Mouse (Mus musculus) heart, postnatal 25 days (tissue): ENCODE data around the gene Cep85l. TPM values are rescaled to one million over a fixed set of nuclear protein-coding genes. Genes with fewer than 3 reads are reported as not detected.

Experiments used
- DNase-seq: peaks from one replicate; pipeline ENCODE4 v3.0.0; 2022; ENCODE audit warnings: low spot score
- intact Hi-C: fragments of 180-260 bp; cut with DNase I; formaldehyde crosslinking; loops from one replicate; pipeline ENCODE4 v1.15.1; 2025
- total RNA-seq, 2 experiments: library from RNA; stranded (reverse); gene quantifications; 2 replicates each; pipeline ENCODE4 v1.2.3; 2021

Cep85l gene
- total RNA-seq, 2 experiments from 2014 or later: 14.5 to 16.1 TPM

DNA sequence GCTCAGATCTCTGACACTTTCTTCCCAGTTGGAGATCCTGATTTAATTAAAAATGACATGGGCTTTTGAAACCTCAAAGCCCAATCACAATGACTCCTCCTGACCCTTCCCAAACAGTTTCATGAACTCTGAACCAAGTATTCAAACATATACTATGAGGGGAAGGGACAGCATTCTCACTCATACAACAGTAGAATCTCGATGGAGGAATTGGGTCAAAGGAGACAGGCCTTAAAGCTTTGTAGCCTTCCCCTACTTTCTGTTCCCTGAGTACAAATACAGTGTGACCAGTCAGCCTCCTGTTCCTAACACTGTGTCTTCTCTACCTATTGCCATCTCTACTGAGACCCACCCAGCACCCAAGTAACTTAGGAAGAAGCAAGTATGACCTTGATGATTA lies 117.7 kb downstream of the Cep85l start:
- no peak for DNase-seq
- intact Hi-C loops: no loop called here

DNA sequence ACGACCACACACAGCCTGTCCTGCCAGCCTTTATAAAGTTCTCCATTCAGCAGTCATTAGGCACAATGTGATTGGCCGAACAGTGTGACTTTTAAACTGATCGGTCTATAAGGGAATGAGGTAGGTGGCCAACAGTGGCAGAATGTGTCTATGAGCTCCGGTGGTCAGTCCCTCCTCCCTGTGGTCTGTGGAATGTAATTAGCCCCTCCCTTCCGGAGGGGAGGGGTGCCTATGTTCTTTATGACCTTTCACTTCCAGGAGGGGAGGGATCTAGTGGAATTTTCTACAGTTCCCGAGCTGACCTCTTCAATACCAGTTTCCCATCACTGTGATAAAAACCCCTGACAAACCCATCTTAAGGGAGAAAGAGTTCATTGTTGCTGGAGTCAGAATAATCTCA lies 144.4 kb downstream of the Cep85l start:
- no peak for DNase-seq
- intact Hi-C loops: no loop called here

DNA sequence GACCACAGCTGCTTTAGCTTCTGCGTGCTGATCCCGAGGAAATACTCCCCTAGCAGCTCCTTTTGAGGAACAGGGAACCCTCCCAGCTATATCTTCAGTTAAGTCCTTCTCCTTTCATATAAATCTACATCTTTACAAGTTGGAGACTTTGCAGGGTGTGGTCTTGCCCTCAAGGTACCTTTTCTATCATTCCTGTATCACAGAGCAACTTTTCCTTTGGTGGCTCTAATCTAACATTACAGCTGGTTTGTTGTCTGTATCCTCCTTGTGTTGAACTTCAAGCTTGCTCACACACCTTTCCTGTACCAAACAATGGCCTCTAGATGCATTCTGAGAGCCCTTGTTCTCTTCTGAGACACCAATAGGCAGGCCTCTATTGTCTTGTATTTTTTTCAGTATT lies 145.1 kb downstream of the Cep85l start:
- no peak for DNase-seq
- intact Hi-C loops: no loop called here

DNA sequence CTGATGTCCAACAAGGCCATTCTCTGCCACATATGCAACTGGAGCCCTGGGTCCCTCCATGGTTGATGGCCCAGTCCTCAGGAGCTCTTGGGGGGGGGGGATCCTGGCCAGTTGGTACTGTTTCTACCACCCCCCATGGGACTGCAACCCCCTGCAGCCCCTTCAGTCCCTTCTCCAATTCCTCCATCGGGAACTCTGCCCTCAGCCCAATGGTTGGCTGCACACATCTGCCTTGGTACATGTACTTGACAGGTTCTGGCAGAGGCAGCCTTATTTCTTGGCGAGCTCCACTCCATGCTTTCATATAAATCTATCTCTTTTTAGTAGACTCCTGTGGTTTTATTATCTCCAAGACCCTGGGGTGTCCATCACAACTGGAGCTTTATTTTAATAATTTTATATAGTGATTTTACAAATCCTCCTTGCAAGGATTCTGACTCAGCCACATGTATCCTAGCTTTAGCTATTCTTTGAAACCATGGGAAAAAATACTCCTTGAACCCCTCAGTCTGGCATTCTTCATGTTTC lies 145.6 kb downstream of the Cep85l start:
- DNase-seq: no peak
- intact Hi-C loops: no loop called here

DNA sequence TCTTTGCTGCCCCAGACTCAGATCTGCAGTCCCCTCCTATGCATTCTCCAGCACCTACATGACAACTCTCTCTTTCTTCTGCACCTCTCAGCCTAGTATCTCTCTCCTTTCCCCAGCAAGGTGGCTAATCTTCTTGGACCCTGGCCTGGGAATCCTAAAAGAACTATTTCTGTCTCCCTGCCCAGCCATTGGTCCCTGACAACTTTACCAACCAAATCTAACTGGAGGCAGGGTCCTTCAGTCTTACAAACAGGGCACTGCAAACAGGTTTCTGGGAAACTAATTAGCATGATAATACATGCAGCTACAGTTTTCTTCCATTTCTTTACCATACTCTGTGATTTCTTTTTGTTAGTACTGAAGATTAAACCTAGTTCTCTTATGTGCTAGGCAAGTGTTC lies 148.9 kb downstream of the Cep85l start:
- no peak for DNase-seq
- intact Hi-C loops: no loop called here

DNA sequence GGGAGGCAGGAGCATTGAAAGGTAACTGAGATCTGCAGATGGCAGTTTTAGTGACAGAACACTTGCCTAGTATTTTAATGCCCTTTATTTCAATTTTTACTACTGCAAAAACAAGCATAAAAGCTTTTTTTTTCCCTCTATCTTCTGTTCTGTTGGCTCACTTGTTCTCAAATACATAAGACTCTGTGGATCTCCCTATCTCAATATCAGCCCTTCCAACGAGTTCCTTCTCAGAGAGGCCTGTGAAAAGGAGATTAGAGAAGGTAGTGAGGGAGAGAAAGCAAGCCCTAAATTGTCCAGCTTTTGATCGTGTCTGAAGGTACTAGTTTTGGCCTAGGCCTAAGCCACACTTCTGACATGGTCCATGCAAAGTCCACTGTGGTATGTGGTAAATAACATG lies 150.6 kb downstream of the Cep85l start:
- no peak for DNase-seq
- intact Hi-C loops: no loop called here

Other genes with a start within 250 kb of the Cep85l start
- gene Pln, start 42.3 kb downstream of the Cep85l start, total RNA-seq: 1,000 to 10,000 TPM; 6,036 to 6,221 TPM
- 10 to 100 TPM; 28.5 to 30.7 TPM for gene Asf1a, start 216.8 kb upstream of the Cep85l start, total RNA-seq